In the genomic region with DNA sequence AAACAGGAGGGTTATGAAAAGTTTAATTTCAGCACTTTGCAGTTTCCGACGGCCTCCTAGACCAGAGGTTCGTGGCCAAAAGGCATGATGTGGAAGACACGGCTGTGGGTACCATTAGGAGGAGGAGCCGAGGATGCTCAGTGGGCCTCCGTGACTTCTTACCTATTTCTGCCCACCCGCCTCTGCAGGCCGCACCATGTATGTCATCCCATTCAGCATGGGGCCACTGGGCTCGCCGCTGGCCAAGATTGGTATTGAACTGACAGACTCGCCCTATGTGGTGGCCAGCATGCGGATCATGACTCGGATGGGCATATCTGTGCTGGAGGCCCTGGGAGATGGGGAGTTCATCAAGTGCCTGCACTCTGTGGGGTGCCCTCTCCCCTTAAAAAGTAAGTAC, we compare ENCODE assay signal across 29 mouse cellular contexts. TPM values are rescaled to one million over a fixed set of nuclear protein-coding genes. Genes with fewer than 3 reads are reported as not detected.
DNase-seq lines count a peak whose midpoint lies in the region; ATAC-seq and TF ChIP-seq lines count a peak whose summit lies in the region.
"Had no signal": no experiment of that assay in that cellular context is flagged by ENCODE, and none has a peak within 500 bp of the region (broad histone marks: within the 10 kb centered on the region; RNA-seq: fewer than 3 reads in every experiment).

No protein-coding gene starts in this region.

- H3K4me3 ChIP-seq in kidney, adult 2 months (ENCODE audit: insufficient read depth, low read depth, low read length) = peak overlapping the region; percentile 83
- no peak overlapping the region for H3K4me3 ChIP-seq in kidney, embryonic 15.5 days (replicated peaks)
- H3K4me3 ChIP-seq in liver, adult 2 months (ENCODE audit: insufficient read depth, low read depth, low read length) = peak overlapping the region; percentile 60
- H3K4me3 ChIP-seq in liver, embryonic 11.5 days (ENCODE audit: low read depth, low read length) = no peak overlapping the region
- H3K4me3 ChIP-seq in intestine, postnatal 0 days (ENCODE audit: low read depth, low read length) = peak overlapping the region; percentile 32
- H3K4me3 ChIP-seq: forebrain, embryonic 10.5 days; forebrain, embryonic 13.5 days; heart, adult 2 months; heart, embryonic 10.5 days; heart, embryonic 13.5 days had no signal

- TF ChIP-seq POLR2A in kidney, adult 2 months (IDR thresholded peaks at IDR 0.05; ENCODE audit: low read depth, low read length) = peak; percentile 88
- peak; percentile 85 for TF ChIP-seq POLR2A in liver, adult 2 months (IDR thresholded peaks at IDR 0.05; ENCODE audit: extremely low read depth, insufficient read depth, low read length)

- H3K4me1 ChIP-seq in kidney, adult 2 months (ENCODE audit: control insufficient read depth, insufficient read depth, low read length) = peaks cover 9% of the 10 kb centered on the region
- H3K4me1 ChIP-seq in kidney, embryonic 15.5 days = peaks cover 41% of the 10 kb centered on the region
- peaks cover 13% of the 10 kb centered on the region for H3K4me1 ChIP-seq in liver, adult 2 months (ENCODE audit: control insufficient read depth, insufficient read depth, low read length)
- no peaks in the 10 kb centered on the region; the same call in 1 of the 2 replicates for H3K4me1 ChIP-seq in liver, embryonic 11.5 days (replicated peaks; ENCODE audit: control insufficient read depth, insufficient read depth, low read length)
- peaks cover 7% of the 10 kb centered on the region; the same call in 1 of the 2 replicates for H3K4me1 ChIP-seq in intestine, postnatal 0 days (replicated peaks; ENCODE audit: control insufficient read depth, insufficient read depth, low read length)
- H3K4me1 ChIP-seq: forebrain, embryonic 13.5 days had no signal

- 77% methylated on average over 13 of the region's 13 CpGs for WGBS in kidney, adult 2 months
- whole genome bisulfite sequencing in kidney, embryonic 15.5 days = 94% methylated on average over 13 of the region's 13 CpGs
- WGBS in liver, adult 2 months = 27% methylated on average over 13 of the region's 13 CpGs
- 87% methylated on average over 13 of the region's 13 CpGs for WGBS in liver, embryonic 11.5 days
- WGBS in intestine, postnatal 0 days = 85% methylated on average over 13 of the region's 13 CpGs

- no peak overlapping the region for H3K4me2 ChIP-seq in kidney, embryonic 15.5 days
- no peak overlapping the region for H3K4me2 ChIP-seq in liver, embryonic 11.5 days
- peak overlapping the region; percentile 57 for H3K4me2 ChIP-seq in intestine, postnatal 0 days (replicated peaks; ENCODE audit: low read depth)
- H3K4me2 ChIP-seq: forebrain, embryonic 13.5 days; heart, embryonic 13.5 days; hindbrain, embryonic 14.5 days had no signal

- no peak overlapping the region for H3K9ac ChIP-seq in kidney, embryonic 15.5 days
- peak overlapping the region; percentile 73 for H3K9ac ChIP-seq in liver, adult 2 months (ENCODE audit: low read depth, low read length)
- H3K9ac ChIP-seq in liver, embryonic 11.5 days (ENCODE audit: low read depth, low read length) = no peak overlapping the region
- peak overlapping the region; percentile 79 for H3K9ac ChIP-seq in intestine, postnatal 0 days (ENCODE audit: low read depth, low read length)
- H3K9ac ChIP-seq: forebrain, embryonic 13.5 days; heart, embryonic 13.5 days; hindbrain, embryonic 14.5 days had no signal

- no peak for ATAC-seq in kidney, embryonic 15.5 days (replicated peaks; ENCODE audit: low FRiP score)
- ATAC-seq in liver, embryonic 11.5 days (replicated peaks; ENCODE audit: low FRiP score) = no peak
- no peak for ATAC-seq in intestine, postnatal 0 days
- ATAC-seq: CD4-positive, CD25-positive, alpha-beta regulatory T cell, adult 4 months; forebrain, embryonic 13.5 days; forebrain, embryonic 16.5 days had no signal

- intact Hi-C loops in left cerebral cortex, postnatal 36 days (cut with DNase I) = no loop called here

- no peak for DNase-seq in kidney, adult 2 months
- peak; percentile 48 for DNase-seq in liver, adult 2 months (ENCODE audit: extremely low read depth, low read depth, low spot score)
- DNase-seq in liver, embryonic 11.5 days (ENCODE audit: low spot score) = no peak
- no peak for DNase-seq in left cerebral cortex, postnatal 36 days (ENCODE audit: low spot score in 2 of 2)
- DNase-seq: adrenal gland, adult 2 months; adrenal gland, postnatal 14 days; cerebellum, adult 11-12 months; cerebellum, adult 9-10 months; cerebellum, postnatal 14 days; gastrocnemius, postnatal 10 days; gastrocnemius, postnatal 36 days; heart, adult 2 months; heart, postnatal 14 days; heart, postnatal 4 days had no signal

- H3K27ac ChIP-seq in kidney, adult 2 months (ENCODE audit: insufficient read depth, low read depth, low read length) = peak overlapping the region; percentile 96
- H3K27ac ChIP-seq in kidney, embryonic 15.5 days = no peak overlapping the region
- peak overlapping the region; percentile 47 for H3K27ac ChIP-seq in liver, adult 2 months (replicated peaks; ENCODE audit: insufficient read depth, low read depth, low read length)
- H3K27ac ChIP-seq in liver, embryonic 11.5 days (ENCODE audit: low read depth, low read length) = no peak overlapping the region
- peak overlapping the region; percentile 88 for H3K27ac ChIP-seq in intestine, postnatal 0 days (ENCODE audit: low read depth, low read length)
- H3K27ac ChIP-seq: forebrain, embryonic 10.5 days; forebrain, embryonic 13.5 days; heart, adult 2 months; heart, embryonic 10.5 days; heart, embryonic 13.5 days; hindbrain, embryonic 14.5 days had no signal

- no peaks in the 10 kb centered on the region for H3K9me3 ChIP-seq in kidney, embryonic 15.5 days (replicated peaks)
- H3K9me3 ChIP-seq in liver, embryonic 11.5 days (ENCODE audit: control insufficient read depth, low read length) = no peaks in the 10 kb centered on the region
- H3K9me3 ChIP-seq in intestine, postnatal 0 days (ENCODE audit: control insufficient read depth) = no peaks in the 10 kb centered on the region
- H3K9me3 ChIP-seq: forebrain, embryonic 10.5 days; forebrain, embryonic 13.5 days; heart, embryonic 10.5 days; heart, embryonic 13.5 days had no signal

- 0 out of 2 replicates have a peak, but pooled peaks have one; percentile 0 for TF ChIP-seq CTCF in kidney, adult 2 months (conservative IDR thresholded peaks at IDR 0.05; ENCODE audit: insufficient read depth, insufficient read length, low read depth, low read length)
- peak; percentile 26; the same call in 1 of the 2 replicates for TF ChIP-seq CTCF in liver, adult 2 months (IDR thresholded peaks at IDR 0.05; ENCODE audit: low read depth, low read length)
- TF ChIP-seq CTCF in intestine, postnatal 0 days (IDR thresholded peaks at IDR 0.05; ENCODE audit: low read depth) = no peak

- H3K36me3 ChIP-seq in kidney, adult 2 months (ENCODE audit: control insufficient read depth, insufficient read depth, low read length) = peaks cover 28% of the 10 kb centered on the region
- H3K36me3 ChIP-seq in kidney, embryonic 15.5 days = no peaks in the 10 kb centered on the region
- peaks cover 32% of the 10 kb centered on the region for H3K36me3 ChIP-seq in liver, adult 2 months (ENCODE audit: control insufficient read depth, insufficient read depth, low read length)
- no peaks in the 10 kb centered on the region for H3K36me3 ChIP-seq in liver, embryonic 11.5 days (ENCODE audit: control insufficient read depth, insufficient read depth, low read length)
- peaks cover 26% of the 10 kb centered on the region; the same call in 1 of the 2 replicates for H3K36me3 ChIP-seq in intestine, postnatal 0 days (ENCODE audit: control insufficient read depth, insufficient read depth)
- H3K36me3 ChIP-seq: forebrain, embryonic 10.5 days; heart, embryonic 10.5 days; heart, embryonic 13.5 days had no signal

- H3K27me3 ChIP-seq in kidney, adult 2 months (replicated peaks; ENCODE audit: control insufficient read depth, insufficient read depth, low read length) = no peaks in the 10 kb centered on the region
- H3K27me3 ChIP-seq in kidney, embryonic 15.5 days = peaks cover 6% of the 10 kb centered on the region; the same call in 1 of the 2 replicates
- H3K27me3 ChIP-seq in liver, adult 2 months (ENCODE audit: control insufficient read depth, insufficient read depth, low read length) = no peaks in the 10 kb centered on the region
- no peaks in the 10 kb centered on the region for H3K27me3 ChIP-seq in liver, embryonic 11.5 days (replicated peaks; ENCODE audit: control insufficient read depth, insufficient read depth, low read length)
- no peaks in the 10 kb centered on the region for H3K27me3 ChIP-seq in intestine, postnatal 0 days (replicated peaks; ENCODE audit: control insufficient read depth, insufficient read depth, low read length)
- H3K27me3 ChIP-seq: forebrain, embryonic 13.5 days; heart, embryonic 13.5 days had no signal

- no peaks in the 10 kb centered on the region; the same call in 1 of the 2 replicates for H3K79me2 ChIP-seq in liver, adult 2 months (ENCODE audit: control insufficient read depth, insufficient read depth, low read length)

RNA-seq across cellular contexts. Expression of gene Pck1, which starts 1.7 kb away (rescaled TPM):
- polyA plus RNA-seq in kidney, adult 2 months (2012; rRNA removed) = 648 and 871 TPM in 2 replicates
- 17.9 and 18.0 TPM in 2 replicates for polyA plus RNA-seq in kidney, embryonic 15.5 days (2015; fragmentation: Nextera tagmentation; extraction: Ambion mirVana)
- total RNA-seq in liver, adult 2 months (2014; rRNA removed) = 2,468 and 2,488 TPM in 2 replicates
- 240 and 585 TPM in 2 replicates for polyA plus RNA-seq in liver, adult 2 months (2012; rRNA removed)
- 0.17 and 0.23 TPM in 2 replicates for polyA plus RNA-seq in liver, embryonic 11.5 days (2014; fragmentation: Nextera tagmentation; extraction: Ambion mirVana)
- 249 and 336 TPM in 2 replicates for polyA plus RNA-seq in intestine, postnatal 0 days (2015; fragmentation: Nextera tagmentation; extraction: Ambion mirVana)
- total RNA-seq in left cerebral cortex, postnatal 36 days (2021) = not detected
- total RNA-seq: granulocyte monocyte progenitor cell, adult 5-6 weeks; MEL had no signal
- polyA plus RNA-seq: C2C12; CD4-positive, CD25-positive, alpha-beta regulatory T cell, adult 4 months; embryonic facial prominence, embryonic 11.5 days; forebrain, embryonic 10.5 days; forebrain, embryonic 13.5 days; forebrain, embryonic 16.5 days; heart, embryonic 10.5 days; hindbrain, embryonic 11.5 days; hindbrain, embryonic 14.5 days had no signal

RNA-seq across cellular contexts. Expression of gene Ctcfl, which starts 35.2 kb away (rescaled TPM):
- 0.03 TPM in 2 replicates for polyA plus RNA-seq in kidney, adult 2 months (2012; rRNA removed)
- 0.12 and 0.21 TPM in 2 replicates for polyA plus RNA-seq in kidney, embryonic 15.5 days (2015; fragmentation: Nextera tagmentation; extraction: Ambion mirVana)
- 0.27 and 0.46 TPM in 2 replicates for total RNA-seq in liver, adult 2 months (2014; rRNA removed)
- 0.10 and 0.20 TPM in 2 replicates for polyA plus RNA-seq in liver, adult 2 months (2012; rRNA removed)
- polyA plus RNA-seq in liver, embryonic 11.5 days (2014; fragmentation: Nextera tagmentation; extraction: Ambion mirVana) = 0.07 TPM in 1 of 2 replicates, not detected in the other
- 0.82 and 1.0 TPM in 2 replicates for polyA plus RNA-seq in intestine, postnatal 0 days (2015; fragmentation: Nextera tagmentation; extraction: Ambion mirVana)
- total RNA-seq in left cerebral cortex, postnatal 36 days (2021) = under 1 TPM in 1 of 2 experiments, not detected in 1; 0.11 TPM
- total RNA-seq: adrenal gland, postnatal 4 days; gastrocnemius, postnatal 10 days; granulocyte monocyte progenitor cell, adult 5-6 weeks; MEL had no signal
- polyA plus RNA-seq: adrenal gland, adult 2 months; C2C12; CD4-positive, CD25-positive, alpha-beta regulatory T cell, adult 4 months; embryonic facial prominence, embryonic 11.5 days; forebrain, embryonic 16.5 days; heart, adult 2 months had no signal

Comparison
In these comparisons a context has a peak if more than half of its experiments do, and no peak if none do; other contexts are left out.
1. H3K27ac ChIP-seq: peak in kidney, adult 2 months (single experiment), liver, adult 2 months (single experiment) and intestine, postnatal 0 days (single experiment); none in kidney, embryonic 15.5 days (single experiment) and liver, embryonic 11.5 days (single experiment).
2. H3K4me3 ChIP-seq: peak in kidney, adult 2 months (single experiment), liver, adult 2 months (single experiment) and intestine, postnatal 0 days (single experiment); none in kidney, embryonic 15.5 days (single experiment) and liver, embryonic 11.5 days (single experiment).
3. H3K9ac ChIP-seq: peak in liver, adult 2 months (single experiment) and intestine, postnatal 0 days (single experiment); none in kidney, embryonic 15.5 days (single experiment) and liver, embryonic 11.5 days (single experiment).
4. RNA of gene Pck1, which starts 1.7 kb away (polyA plus RNA-seq): 648 to 871 TPM in kidney, adult 2 months, 249 to 336 TPM in intestine, postnatal 0 days, 240 to 585 TPM in liver, adult 2 months and 17.9 to 18.0 TPM in kidney, embryonic 15.5 days; 0.17 to 0.23 TPM in liver, embryonic 11.5 days; every median in the first group is over 10 times any median in the second.